Mouse (Mus musculus) ZHBTc4 (cell line): ENCODE measurements at regions not wholly inside any gene's neighbourhood (a gene's known extent, or its start where the extent isn't known, plus 50 kb on each side); places are given as distances from the start of the nearest gene placed in this dataset.
A peak's percentile ranks its signal among the peaks of the same experiment; 100 is the strongest.

Source experiments
- DNase-seq: peaks from one replicate; pipeline ENCODE4 v3.0.0-alpha.2; 2011; ENCODE audit warnings: low read depth, low spot score

GRCm38 (mm10) chr16:54770871-54771270, 526.9 kb downstream of the Zpld1 start:
- no peak for DNase-seq

DNA sequence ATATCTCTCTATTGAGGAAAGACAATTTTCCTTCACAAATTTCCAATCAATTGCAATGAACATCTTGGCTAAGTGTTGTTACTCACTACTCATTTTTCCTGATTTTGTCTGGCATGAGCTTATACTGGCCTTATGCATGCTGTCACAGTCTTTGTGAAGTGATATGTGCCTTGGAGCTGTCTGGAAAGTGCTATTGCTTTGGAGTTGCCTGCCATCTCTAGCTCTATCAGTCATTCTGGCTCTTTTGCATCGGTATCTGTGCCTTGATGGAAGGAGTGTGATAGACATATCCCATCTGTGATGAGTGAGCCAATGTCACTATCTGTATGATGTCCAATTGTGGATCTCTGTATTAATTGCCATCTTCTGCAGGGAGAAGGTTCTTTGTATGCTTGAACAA, 553.6 kb downstream of the Zpld1 start:
- no peak for DNase-seq

- DNase-seq = no peak
Measured at GRCm38 (mm10) chr16:54733516-54733915, 564.3 kb downstream of the Zpld1 start.

- DNase-seq = no peak
Measured at GRCm38 (mm10) chr16:54707880-54708279, 589.9 kb downstream of the Zpld1 start.

DNA sequence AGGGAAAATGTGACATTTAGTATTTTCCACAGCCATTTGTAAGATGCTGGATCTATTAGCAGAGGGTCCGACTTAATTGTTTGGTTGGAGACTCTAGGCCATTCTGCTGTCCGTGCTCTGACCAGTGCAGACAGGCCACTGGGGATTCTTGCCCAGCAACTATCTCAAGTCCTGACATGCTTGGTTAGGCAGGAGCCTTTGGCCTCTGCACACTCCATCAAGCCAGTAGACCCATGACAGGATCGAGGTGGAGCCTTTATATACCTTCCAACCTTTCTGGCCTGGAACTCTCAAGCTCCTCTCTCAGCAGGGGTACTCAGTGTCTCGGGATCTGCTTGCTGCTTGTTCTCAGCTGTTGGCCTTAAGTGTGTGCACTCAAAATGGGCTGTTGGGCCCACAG, 615.0 kb downstream of the Zpld1 start:
- peak; percentile 6 for DNase-seq

GRCm38 (mm10) chr16:54648728-54649525, 648.9 kb downstream of the Zpld1 start:
- DNase-seq = no peak

DNA sequence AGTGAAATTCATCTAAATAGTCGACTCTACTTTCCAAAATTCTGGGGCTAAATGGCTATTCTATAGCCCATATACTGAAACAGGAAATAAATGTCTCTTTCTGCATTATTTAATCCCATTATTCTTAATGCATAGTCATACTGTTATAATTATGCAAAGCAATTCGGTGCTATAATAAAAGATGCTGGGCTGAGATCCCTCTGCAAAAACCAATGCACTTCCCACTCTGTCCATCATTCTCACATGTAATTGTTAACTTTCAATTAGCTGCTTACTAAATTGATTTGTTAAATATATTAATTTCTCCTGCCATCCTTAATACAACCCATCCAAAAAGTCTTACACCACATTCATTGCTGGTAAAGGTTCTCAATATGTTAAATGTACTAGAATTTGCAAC, 650.0 kb downstream of the Zpld1 start:
- DNase-seq = no peak

DNA sequence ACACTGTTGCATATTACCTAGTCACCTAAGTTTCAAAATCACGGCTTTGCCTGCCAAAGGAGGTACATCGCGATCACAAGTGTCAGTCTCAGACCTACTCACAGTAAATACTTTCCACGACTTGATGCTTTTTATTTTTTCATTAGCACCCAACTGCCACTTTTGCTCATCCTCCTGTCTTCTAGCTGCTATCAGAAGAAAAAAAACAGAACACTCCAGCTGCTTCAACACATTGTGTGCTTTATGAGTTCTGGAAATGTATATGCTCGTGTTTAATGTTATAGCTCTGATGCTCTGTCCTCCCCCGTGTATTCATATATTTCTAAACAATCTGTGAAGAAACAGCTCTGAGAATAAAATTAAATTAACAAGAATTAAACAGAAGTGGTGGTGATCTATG, 651.5 kb downstream of the Zpld1 start:
- DNase-seq = no peak

DNA sequence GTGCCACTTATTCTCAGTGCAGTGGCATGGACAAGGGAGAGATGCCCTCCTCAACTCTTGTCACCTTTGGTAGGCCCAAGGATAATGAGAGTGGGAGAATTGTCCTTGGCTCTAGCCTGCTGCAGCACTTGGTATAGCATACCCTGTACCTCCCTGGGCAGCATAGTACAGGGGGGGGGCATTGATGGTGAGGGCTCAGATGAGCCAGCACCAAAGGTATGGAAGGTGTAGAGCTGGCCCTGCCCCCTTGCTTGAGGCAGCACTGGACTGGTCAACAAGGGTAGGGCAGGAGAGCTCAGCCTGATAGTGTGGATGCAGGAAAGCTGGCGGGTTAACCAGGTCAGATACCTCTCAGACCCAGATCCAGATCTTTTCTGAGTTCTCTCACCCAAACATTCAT, 668.6 kb downstream of the Zpld1 start:
- no peak for DNase-seq

DNA sequence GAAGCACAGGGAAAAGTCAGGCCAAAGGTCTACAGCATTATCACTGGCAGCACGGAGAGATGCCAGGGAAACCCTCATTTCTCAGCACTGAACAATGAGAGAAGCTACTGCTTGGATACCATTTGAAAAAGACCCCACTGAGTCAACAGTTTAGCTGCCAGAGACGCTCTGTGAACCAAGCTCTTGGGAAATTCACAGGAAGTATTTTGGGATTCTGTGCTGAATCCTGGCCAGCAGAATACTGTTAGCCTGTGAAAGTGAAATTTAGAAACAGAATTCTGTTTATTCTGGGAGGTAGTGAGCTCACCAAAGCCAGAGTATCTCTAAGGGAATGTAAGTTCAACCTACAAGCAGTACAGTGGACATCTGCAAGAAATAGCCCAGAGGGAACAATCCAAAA, 705.1 kb downstream of the Zpld1 start:
- DNase-seq = no peak
